Mouse (Mus musculus) limb, embryonic 14.5 days (tissue): ENCODE data around the gene Nup62. TPM values are rescaled to one million over a fixed set of nuclear protein-coding genes. Genes with fewer than 3 reads are reported as not detected.

Experiments
- ATAC-seq: fragments of 200-750 bp; cut with Nextera tagmentation; 2 replicates; pipeline ENCODE4 v1.8.0; 2017; ENCODE audit warnings: low read depth, moderate number of reproducible peaks, moderate TSS enrichment; ENCODE audit not compliant: low FRiP score
- DNase-seq: peaks from one replicate; pipeline ENCODE4 v3.0.0-alpha.2; 2015; ENCODE audit warnings: low spot score
- H3K27ac ChIP-seq: fragments of 300-500 bp; sonication (generic); replicated peaks from 2 replicates; pipeline ENCODE4 v1.5.1; 2014; ENCODE audit warnings: low read depth, mild to moderate bottlenecking, low read length, moderate library complexity, mixed read lengths
- H3K27me3 ChIP-seq: fragments of 300-500 bp; sonication (generic); 2 replicates; pipeline ENCODE4 v1.6.1; 2014; ENCODE audit warnings: low read length, mixed read lengths; ENCODE audit not compliant: control insufficient read depth, insufficient read depth
- H3K36me3 ChIP-seq: fragments of 300-500 bp; sonication (generic); 2 replicates; pipeline ENCODE4 v1.6.1; 2014; ENCODE audit warnings: mild to moderate bottlenecking, low read length, moderate library complexity, mixed read lengths; ENCODE audit not compliant: control insufficient read depth, insufficient read depth
- H3K4me1 ChIP-seq: fragments of 300-500 bp; sonication (generic); 2 replicates; pipeline ENCODE4 v1.6.1; 2014; ENCODE audit warnings: antibody characterized with exemption, low read length, mixed read lengths; ENCODE audit not compliant: control insufficient read depth, insufficient read depth
- H3K4me2 ChIP-seq: fragments of 300-500 bp; sonication (generic); replicated peaks from 2 replicates; pipeline ENCODE4 v1.6.1; 2014; ENCODE audit warnings: low read depth, mild to moderate bottlenecking, low read length, moderate library complexity; ENCODE audit not compliant: severe bottlenecking
- H3K4me3 ChIP-seq: fragments of 300-500 bp; sonication (generic); replicated peaks from 2 replicates; pipeline ENCODE4 v1.5.1; 2014; ENCODE audit warnings: low read length
- H3K9ac ChIP-seq: fragments of 300-500 bp; sonication (generic); 2 replicates; pipeline ENCODE4 v1.6.1; 2014; ENCODE audit warnings: mild to moderate bottlenecking, low read depth, low read length, moderate library complexity; ENCODE audit not compliant: severe bottlenecking
- H3K9me3 ChIP-seq: fragments of 300-500 bp; sonication (generic); 2 replicates; pipeline ENCODE4 v1.6.1; 2016; ENCODE audit warnings: low read length; ENCODE audit not compliant: control insufficient read depth
- POLR2A ChIP-seq: fragments of 200-500 bp; IDR thresholded peaks from 2 replicates; pipeline ENCODE4 v1.8.0; 2012; ENCODE audit warnings: inconsistent platforms, mild to moderate bottlenecking, moderate library complexity, borderline replicate concordance; ENCODE audit not compliant: insufficient read depth, insufficient read length; ENCODE audit errors: extremely low read depth
- WGBS: fragments of 180-500 bp; shearing (Covaris S2); extraction: QIAGEN DNeasy Blood & Tissue Kit; methylation state at CpG from one replicate; pipeline ENCODE4 v1.1.7; 2014; 5-methylcytosine and 5-hydroxymethylcytosine counted together
- polyA plus RNA-seq, 2 experiments: library from polyadenylated mRNA; depleted of rRNA in 1 of 2; stranded (reverse) in 1 of 2; unstranded in 1 of 2; fragments of >200 nt; fragmentation: Nextera tagmentation in 1 of 2; extraction: Ambion mirVana in 1 of 2; gene quantifications; 2 replicates each; pipeline versions ENCODE4 v1.2.1 to v1.2.3; 2012 to 2014

Gene Nup62
- polyA plus RNA-seq, 2 experiments = 53.9 to 92.5 TPM

- no peak overlapping the region for H3K27ac ChIP-seq
- no peaks in the 10 kb centered on the region for H3K27me3 ChIP-seq
- no peak overlapping the region for H3K4me3 ChIP-seq
- H3K4me1 ChIP-seq = no peaks in the 10 kb centered on the region
- no peak overlapping the region for H3K4me2 ChIP-seq
- WGBS = 84% methylated on average over 8 of the region's 8 CpGs
- H3K9me3 ChIP-seq = no peaks in the 10 kb centered on the region
- ATAC-seq (no peak), DNase-seq (no peak)
- peaks cover 13% of the 10 kb centered on the region; the same call in 1 of the 2 replicates for H3K36me3 ChIP-seq
- H3K9ac ChIP-seq = no peak overlapping the region
- TF ChIP-seq POLR2A = no peak
These were observed 35.8 kb upstream of the Nup62 start for GRCm38 (mm10) chr7:44780101-44780500.

DNA sequence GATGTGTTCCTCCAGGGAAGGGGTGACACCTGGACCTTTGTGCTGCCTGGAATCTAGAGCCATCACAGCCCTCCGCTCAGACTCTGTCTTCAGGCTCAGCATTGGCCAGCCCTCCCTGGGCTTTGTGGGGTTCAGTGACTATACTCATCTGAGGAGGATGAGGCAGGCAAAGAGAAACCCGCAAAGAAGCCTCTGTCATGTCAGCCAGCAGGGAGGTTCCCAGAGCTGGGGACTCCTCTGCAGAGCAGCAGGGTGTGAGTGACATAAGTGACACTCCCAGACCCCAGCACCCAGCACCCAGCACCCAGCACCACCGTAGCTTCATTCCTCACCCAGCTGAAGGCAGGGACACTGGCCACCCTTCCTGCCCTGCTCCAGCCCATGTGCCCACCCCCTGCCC lies 26.4 kb upstream of the Nup62 start:
- Histone ChIP-seq H3K4me1 (no peaks in the 10 kb centered on the region), H3K4me3 (no peak overlapping the region), H3K9ac (no peak overlapping the region), H3K27ac (no peak overlapping the region), H3K9me3 (no peaks in the 10 kb centered on the region), H3K27me3 (no peaks in the 10 kb centered on the region), H3K36me3 (no peaks in the 10 kb centered on the region), H3K4me2 (no peak overlapping the region)
- no peak for DNase-seq
- 65% methylated on average over 3 of the region's 3 CpGs for WGBS
- no peak for TF ChIP-seq POLR2A
- ATAC-seq = no peak

GRCm38 (mm10) chr7:44790066-44790465 lies 25.8 kb upstream of the Nup62 start:
- ATAC-seq (no peak), DNase-seq (no peak)
- TF ChIP-seq POLR2A = no peak
- no peaks in the 10 kb centered on the region for H3K9me3 ChIP-seq
- no peak overlapping the region for H3K4me2 ChIP-seq
- WGBS = 58% methylated on average over 4 of the region's 4 CpGs
- no peaks in the 10 kb centered on the region for H3K36me3 ChIP-seq
- no peaks in the 10 kb centered on the region for H3K4me1 ChIP-seq
- no peaks in the 10 kb centered on the region for H3K27me3 ChIP-seq
- H3K4me3 ChIP-seq = no peak overlapping the region
- no peak overlapping the region for H3K9ac ChIP-seq
- H3K27ac ChIP-seq = no peak overlapping the region

DNA sequence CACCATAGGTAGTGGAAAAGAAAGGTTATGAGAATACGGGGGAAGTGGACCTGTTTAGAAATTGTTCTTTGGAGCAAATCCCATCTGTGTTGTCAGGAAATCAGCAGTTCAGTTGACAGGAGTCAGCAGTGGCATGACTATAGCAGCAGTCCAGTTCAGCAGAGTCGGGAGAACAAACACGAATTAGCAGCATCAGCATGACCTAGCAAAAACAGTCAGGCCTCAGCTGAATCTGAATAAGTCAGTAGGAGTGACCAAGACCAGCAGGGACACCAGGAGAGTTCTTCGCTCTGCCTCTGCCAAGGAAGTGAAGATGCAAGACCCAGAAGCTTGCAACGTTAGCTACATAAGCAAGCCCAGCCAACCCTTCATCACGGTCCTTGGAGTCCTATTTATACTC lies 23.1 kb upstream of the Nup62 start:
- no peak overlapping the region for H3K27ac ChIP-seq
- H3K36me3 ChIP-seq = no peaks in the 10 kb centered on the region
- ATAC-seq (no peak), DNase-seq (no peak)
- TF ChIP-seq POLR2A = no peak
- H3K4me1 ChIP-seq = no peaks in the 10 kb centered on the region
- no peak overlapping the region for H3K9ac ChIP-seq
- WGBS = 83% methylated on average over 6 of the region's 6 CpGs
- no peak overlapping the region for H3K4me2 ChIP-seq
- H3K4me3 ChIP-seq = no peak overlapping the region
- no peaks in the 10 kb centered on the region for H3K9me3 ChIP-seq
- H3K27me3 ChIP-seq = no peaks in the 10 kb centered on the region

DNA sequence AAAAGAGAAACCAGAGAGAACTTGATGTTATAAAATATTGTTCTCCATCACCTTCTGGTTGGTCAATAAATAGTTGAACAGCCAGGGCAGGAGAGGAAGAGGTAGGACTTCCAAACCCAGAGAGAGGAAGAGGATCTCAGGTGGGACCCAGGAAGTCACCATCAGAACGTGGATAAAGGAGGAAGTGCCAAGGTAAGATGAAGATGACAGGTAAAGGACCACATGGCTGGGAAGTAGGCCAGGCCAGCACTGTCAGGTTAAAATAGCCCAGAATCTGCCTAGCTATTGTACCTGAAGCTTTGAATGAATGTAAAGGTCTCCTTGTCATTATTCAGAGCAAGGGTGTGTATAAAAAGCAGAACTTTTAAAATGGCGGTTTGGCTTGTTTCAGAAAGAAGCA lies 7.0 kb upstream of the Nup62 start:
- Histone ChIP-seq H3K36me3 (peaks cover 9% of the 10 kb centered on the region; the same call in 1 of the 2 replicates), H3K4me1 (no peaks in the 10 kb centered on the region), H3K27me3 (no peaks in the 10 kb centered on the region), H3K27ac (no peak overlapping the region), H3K9me3 (no peaks in the 10 kb centered on the region), H3K9ac (no peak overlapping the region), H3K4me2 (no peak overlapping the region), H3K4me3 (no peak overlapping the region)
- DNase-seq = no peak
- WGBS = 84% methylated on average over 2 of the region's 2 CpGs
- TF ChIP-seq POLR2A = no peak
- no peak for ATAC-seq

DNA sequence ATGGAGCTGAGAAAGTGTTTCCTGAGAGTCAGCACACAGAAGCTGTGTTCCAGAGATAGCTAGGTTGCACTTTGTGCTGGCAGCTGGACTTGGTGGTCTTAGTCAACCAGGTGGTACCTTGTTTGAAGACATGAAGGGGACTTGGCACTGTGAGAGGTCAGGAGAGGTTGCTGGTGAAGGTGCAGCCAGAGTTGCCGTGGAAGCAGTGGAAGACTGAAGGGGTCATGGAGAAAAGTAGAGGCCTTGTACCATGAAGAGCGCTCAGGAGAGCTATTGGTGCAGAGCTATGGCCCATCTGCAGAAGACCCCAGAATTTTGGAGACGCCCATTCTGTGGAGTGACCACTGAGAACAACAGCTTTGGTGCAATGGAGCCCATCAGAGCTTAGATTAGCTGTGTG lies 6.4 kb upstream of the Nup62 start:
- Histone ChIP-seq H3K36me3 (peaks cover 11% of the 10 kb centered on the region; the same call in 1 of the 2 replicates), H3K9ac (no peak overlapping the region), H3K4me2 (no peak overlapping the region), H3K27me3 (no peaks in the 10 kb centered on the region), H3K4me1 (no peaks in the 10 kb centered on the region), H3K9me3 (no peaks in the 10 kb centered on the region), H3K27ac (no peak overlapping the region), H3K4me3 (no peak overlapping the region)
- DNase-seq (no peak), ATAC-seq (no peak)
- TF ChIP-seq POLR2A = no peak
- 86% methylated on average over 3 of the region's 3 CpGs for WGBS
